Mouse (Mus musculus) cerebellum, adult 2 months (tissue): ENCODE measurements around the gene AY074887. TPM values are rescaled to one million over a fixed set of nuclear protein-coding genes. Genes with fewer than 3 reads are reported as not detected.

Experiments
- DNase-seq, 2 experiments: peaks; one replicate each; pipeline ENCODE4 v3.0.0; 2021
- H3K27ac ChIP-seq: fragments of 200-500 bp; 2 replicates; pipeline ENCODE4 v1.5.1; 2012; ENCODE audit warnings: low read length, control low read depth, inconsistent platforms; ENCODE audit not compliant: insufficient read depth
- H3K27me3 ChIP-seq: fragments of 200-500 bp; 2 replicates; pipeline ENCODE4 v1.6.1; 2012; ENCODE audit warnings: inconsistent platforms, mild to moderate bottlenecking, low read length, moderate library complexity; ENCODE audit not compliant: control insufficient read depth, insufficient read depth
- H3K4me1 ChIP-seq: fragments of 200-500 bp; 2 replicates; pipeline ENCODE4 v1.6.1; 2011; ENCODE audit warnings: low read length; ENCODE audit not compliant: control insufficient read depth, insufficient read depth
- H3K4me3 ChIP-seq: fragments of 200-500 bp; replicated peaks from 2 replicates; pipeline ENCODE3; 2011; ENCODE audit warnings: mild to moderate bottlenecking, low read depth, low read length, control low read depth; ENCODE audit not compliant: insufficient read depth
- CTCF ChIP-seq: fragments of 200-500 bp; IDR thresholded peaks from 2 replicates; pipeline ENCODE4 v1.5.1; 2011; ENCODE audit warnings: low read depth, mild to moderate bottlenecking, control low read depth, low read length, moderate library complexity, borderline replicate concordance; ENCODE audit not compliant: insufficient read depth
- POLR2A ChIP-seq: fragments of 200-500 bp; IDR thresholded peaks from 2 replicates; pipeline ENCODE4 v1.6.1; 2011; ENCODE audit warnings: low read length, control low read depth, borderline replicate concordance; ENCODE audit not compliant: insufficient read depth
- WGBS: fragments of 180-500 bp; shearing (Covaris S2); methylation state at CpG from one replicate; pipeline ENCODE4 v1.1.7; 2018; 5-methylcytosine and 5-hydroxymethylcytosine counted together
- polyA plus RNA-seq: library from polyadenylated mRNA; depleted of rRNA; stranded (reverse); fragments of >200 nt; gene quantifications from 2 replicates; pipeline ENCODE4 v1.2.3, GENCODE M21; 2012; rRNA removed

Gene AY074887
- polyA plus RNA-seq, 1 experiment: not detected

- no peaks in the 10 kb centered on the region for H3K4me1 ChIP-seq
- no peaks in the 10 kb centered on the region for H3K27me3 ChIP-seq
- WGBS: 93% methylated on average over 5 of the region's 5 CpGs
- H3K27ac ChIP-seq: no peak overlapping the region
- TF ChIP-seq CTCF (no peak), POLR2A (no peak)
- H3K4me3 ChIP-seq: no peak overlapping the region
- no peak for DNase-seq
Measured at GRCm38 (mm10) chr9:54909446-54909845, 41.4 kb downstream of the AY074887 start.

Other genes with a start within 250 kb of the AY074887 start
- gene Wdr61, start 216.5 kb downstream of the AY074887 start, polyA plus RNA-seq: 65.3 and 69.6 TPM in 2 replicates
- gene Crabp1, start 186.2 kb downstream of the AY074887 start, polyA plus RNA-seq: 4.9 and 5.5 TPM in 2 replicates
- 28.0 and 30.1 TPM in 2 replicates for gene Ireb2, start 87.2 kb downstream of the AY074887 start, polyA plus RNA-seq
- 1.4 and 1.6 TPM in 2 replicates for gene Hykk, start 33.7 kb downstream of the AY074887 start, polyA plus RNA-seq
- gene Psma4, start 208 bp downstream of the AY074887 start, polyA plus RNA-seq: 148 and 156 TPM in 2 replicates
- 0.05 and 0.22 TPM in 2 replicates for gene Chrna5, start 29.9 kb upstream of the AY074887 start, polyA plus RNA-seq
- gene Chrna3, start 75.6 kb upstream of the AY074887 start, polyA plus RNA-seq: 2.6 TPM in 2 replicates
- 2.7 and 3.1 TPM in 2 replicates for gene Chrnb4, start 97.8 kb upstream of the AY074887 start, polyA plus RNA-seq
- gene Ube2q2, start 197.9 kb upstream of the AY074887 start, polyA plus RNA-seq: 54.5 and 54.9 TPM in 2 replicates